Mouse (Mus musculus) ES-E14 (cell line): ENCODE results near the gene Ptpre. TPM values are rescaled to one million over a fixed set of nuclear protein-coding genes. Genes with fewer than 3 reads are reported as not detected.

Experiments used
- DNase-seq: peaks from one replicate; pipeline ENCODE4 v3.0.0-alpha.2; 2013; ENCODE audit warnings: low read depth, low spot score
- H3K27ac ChIP-seq: 2 replicates; pipeline ENCODE4 v1.5.1; 2012; ENCODE audit warnings: low read depth, mild to moderate bottlenecking, low read length, moderate library complexity, mixed read lengths; ENCODE audit not compliant: poor library complexity, insufficient read depth, severe bottlenecking
- H3K36me3 ChIP-seq: 2 replicates; pipeline ENCODE4 v1.6.1; 2012; ENCODE audit warnings: mild to moderate bottlenecking, low read length, moderate library complexity, mixed read lengths; ENCODE audit not compliant: control insufficient read depth, poor library complexity, insufficient read depth, severe bottlenecking
- H3K4me1 ChIP-seq, 2 experiments: fragments of 150-350 bp in 1 of 2; sonication (generic) in 1 of 2; 2 replicates each; pipeline ENCODE4 v1.6.1; 2012; ENCODE audit warnings: low read length in 2 of 2, mild to moderate bottlenecking in 1 of 2, mixed read lengths in 1 of 2; ENCODE audit not compliant: control insufficient read depth in 2 of 2, insufficient read depth in 2 of 2, poor library complexity in 1 of 2
- H3K4me3 ChIP-seq, 2 experiments: fragments of 150-350 bp in 1 of 2; sonication (generic) in 1 of 2; 2 replicates each; pipeline ENCODE4 v1.5.1; 2012; ENCODE audit warnings: low read length in 2 of 2, low read depth in 1 of 2, mild to moderate bottlenecking in 1 of 2, mixed read lengths in 1 of 2; ENCODE audit not compliant: insufficient read depth in 1 of 2, poor library complexity in 1 of 2, severe bottlenecking in 1 of 2
- H3K9ac ChIP-seq: 2 replicates; pipeline ENCODE4 v1.6.1; 2012; ENCODE audit warnings: low read depth, mild to moderate bottlenecking, low read length, mixed read lengths; ENCODE audit not compliant: poor library complexity, insufficient read depth, severe bottlenecking
- H3K9me3 ChIP-seq: fragments of 150-350 bp; sonication (generic); 2 replicates; pipeline ENCODE4 v1.6.1; 2012; ENCODE audit warnings: low read depth, mild to moderate bottlenecking, low read length; ENCODE audit not compliant: control insufficient read depth, insufficient read depth
- CHD2 ChIP-seq: IDR thresholded peaks from 2 replicates; pipeline ENCODE4 v1.6.1; 2014; ENCODE audit warnings: mild to moderate bottlenecking, low read depth, low read length, inconsistent platforms
- HCFC1 ChIP-seq: IDR thresholded peaks from 2 replicates; pipeline ENCODE4 v1.6.1; 2012; ENCODE audit warnings: low read length, inconsistent platforms, borderline replicate concordance; ENCODE audit not compliant: insufficient read depth
- MAFK ChIP-seq: IDR thresholded peaks from 2 replicates; pipeline ENCODE4 v1.6.1; 2014; ENCODE audit warnings: mild to moderate bottlenecking, low read depth, low read length, inconsistent platforms; ENCODE audit not compliant: insufficient read depth
- ZC3H11A ChIP-seq: IDR thresholded peaks from 2 replicates; pipeline ENCODE4 v1.6.1; 2012; ENCODE audit warnings: low read depth, mild to moderate bottlenecking, inconsistent platforms, low read length, borderline replicate concordance
- ZNF384 ChIP-seq: IDR thresholded peaks from 2 replicates; pipeline ENCODE4 v1.6.1; 2012; ENCODE audit warnings: low read depth, low read length, inconsistent platforms
- in situ Hi-C, 2 experiments: fragments of 600-800 bp; cut with MboI; formaldehyde crosslinking; loops; one replicate each; pipeline ENCODE4 v1.15.1; 2025; ENCODE audit warnings: low sequenced_read_pairs in 2 of 2, inconsistent platforms in 1 of 2; ENCODE audit not compliant: unreplicated experiment in 2 of 2
- total RNA-seq: library from RNA; depleted of rRNA; stranded (reverse); fragments of 300-350 nt; gene quantifications from 2 replicates; pipeline ENCODE4 v1.2.3, GENCODE M21; 2012; rRNA removed

Gene Ptpre
- total RNA-seq, 1 experiment: 1.1 TPM

DNA sequence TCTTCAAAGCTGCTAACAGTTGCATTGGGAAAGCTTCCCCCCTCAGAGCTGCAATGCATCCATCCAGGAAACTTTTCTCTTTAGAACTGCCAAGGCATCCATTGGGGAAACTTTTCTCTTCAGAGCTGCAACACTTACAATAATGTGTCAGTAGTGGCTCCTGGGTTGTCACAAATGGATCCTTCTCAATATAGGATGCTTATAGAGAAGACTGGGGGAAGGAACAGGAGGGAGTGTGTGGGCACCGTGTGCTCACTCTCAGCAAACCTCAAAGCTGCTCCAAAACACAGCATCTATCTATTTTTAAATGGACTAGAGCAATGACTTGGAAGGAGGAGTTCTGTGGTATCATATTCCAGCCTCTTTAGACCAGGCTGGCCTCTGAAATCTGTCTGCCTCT lies 189.4 kb downstream of the Ptpre start:
- in situ Hi-C loops: no loop called here
- Histone ChIP-seq H3K9me3 (peaks cover 6% of the 10 kb centered on the region; the same call in 1 of the 2 replicates), H3K27ac (no peak overlapping the region), H3K36me3 (no peaks in the 10 kb centered on the region), H3K9ac (no peak overlapping the region), H3K4me3 (no peak overlapping the region), H3K4me1 (no peaks in the 10 kb centered on the region)
- TF ChIP-seq HCFC1 (no peak), ZNF384 (no peak), ZC3H11A (no peak), CHD2 (no peak), MAFK (no peak)
- DNase-seq: no peak

DNA sequence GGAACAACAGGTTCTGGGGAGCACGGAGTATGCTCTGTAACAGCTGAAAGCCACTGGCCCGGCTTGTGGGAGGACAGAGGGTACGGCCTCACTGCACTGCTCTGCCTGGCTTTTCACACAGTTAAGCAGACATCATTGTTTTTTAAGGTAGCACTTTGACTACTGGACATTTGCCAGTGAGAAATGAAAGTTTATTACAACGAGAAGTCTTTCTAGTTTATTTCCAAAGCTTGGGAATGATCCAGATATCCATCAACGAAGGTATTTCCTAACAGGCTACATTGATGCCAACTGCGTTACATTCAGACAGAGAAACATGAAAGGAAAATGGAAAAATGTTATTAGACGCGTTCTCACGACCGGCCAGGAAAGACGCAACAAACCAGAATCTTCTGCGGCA lies 190.8 kb downstream of the Ptpre start:
- Histone ChIP-seq H3K4me3 (no peak overlapping the region), H3K9me3 (peaks cover 6% of the 10 kb centered on the region; the same call in 1 of the 2 replicates), H3K9ac (no peak overlapping the region), H3K4me1 (no peaks in the 10 kb centered on the region), H3K36me3 (no peaks in the 10 kb centered on the region), H3K27ac (no peak overlapping the region)
- DNase-seq: no peak
- in situ Hi-C loops: no loop called here
- TF ChIP-seq HCFC1: no peak
- no peak for TF ChIP-seq CHD2

DNA sequence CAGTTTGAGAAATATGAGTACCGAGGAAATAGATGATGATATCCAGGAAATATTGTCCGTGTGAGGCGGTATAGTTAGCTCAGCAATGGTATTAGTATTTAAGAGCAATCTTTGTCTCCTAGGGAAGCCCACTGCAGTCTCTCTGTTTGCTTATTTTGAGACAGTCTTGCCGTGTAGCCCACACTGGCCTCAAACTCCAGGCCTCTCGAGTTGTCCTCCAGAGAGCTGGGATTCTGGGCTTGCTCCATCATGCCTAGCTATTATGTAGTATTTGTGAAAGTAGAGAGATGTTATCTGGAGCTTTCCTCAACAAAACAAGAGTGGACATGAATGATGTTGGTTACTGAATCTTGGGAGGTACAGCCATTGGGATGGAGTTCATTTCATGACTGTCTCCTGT lies 197.1 kb downstream of the Ptpre start:
- DNase-seq: no peak
- H3K9ac ChIP-seq: no peak overlapping the region
- H3K4me3 ChIP-seq: no peak overlapping the region
- H3K27ac ChIP-seq: no peak overlapping the region
- H3K36me3 ChIP-seq: no peaks in the 10 kb centered on the region
- TF ChIP-seq HCFC1 (no peak), CHD2 (no peak), ZC3H11A (no peak), ZNF384 (no peak), MAFK (no peak)
- in situ Hi-C loops: no loop called here
- no peaks in the 10 kb centered on the region; the same call in 1 of the 2 replicates for H3K9me3 ChIP-seq
- no peaks in the 10 kb centered on the region for H3K4me1 ChIP-seq

DNA sequence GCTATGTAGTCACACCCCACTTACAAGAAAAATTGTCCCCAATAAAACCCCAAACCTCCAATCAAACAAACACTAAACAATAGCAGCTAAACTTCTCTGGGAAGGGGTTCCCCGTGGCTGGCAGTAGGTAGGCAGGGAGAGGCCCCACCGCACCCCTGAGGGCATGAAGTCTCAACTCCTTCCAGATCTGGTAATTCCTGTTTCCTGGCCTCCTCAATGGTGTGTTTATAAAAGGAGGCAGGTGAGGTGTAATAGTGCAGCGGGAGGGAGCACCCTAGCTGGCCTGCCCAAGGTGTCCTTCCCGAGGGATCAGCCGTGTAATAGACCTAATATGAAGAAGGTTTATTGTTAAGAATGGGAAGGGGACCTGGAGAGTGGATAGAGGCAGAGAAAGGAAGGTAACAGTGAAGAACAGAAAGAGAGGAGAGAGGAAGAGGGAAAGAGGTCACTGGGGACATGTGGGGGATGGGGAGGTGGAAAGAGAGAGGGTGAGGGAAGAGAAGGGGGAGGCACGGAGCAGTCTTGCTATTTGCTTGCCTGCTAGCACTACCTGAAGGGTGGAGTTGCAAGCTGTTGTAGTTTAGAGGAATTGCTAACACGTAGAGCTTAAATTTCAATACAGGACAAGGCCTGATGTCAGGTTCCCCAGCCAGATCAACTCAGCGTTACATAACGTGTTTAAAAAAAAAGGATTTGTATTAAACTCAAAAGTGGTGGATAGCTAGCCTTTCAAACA lies 197.8 kb downstream of the Ptpre start:
- no peak for TF ChIP-seq ZC3H11A
- TF ChIP-seq CHD2: no peak
- TF ChIP-seq HCFC1: no peak
- no peak for TF ChIP-seq ZNF384
- no peak for TF ChIP-seq MAFK

More for the DNA sequence above, 197.8 kb downstream of the Ptpre start:
- no peak overlapping the region for H3K4me3 ChIP-seq
- H3K27ac ChIP-seq: no peak overlapping the region
- H3K9ac ChIP-seq: no peak overlapping the region
- DNase-seq: no peak
- no peaks in the 10 kb centered on the region for H3K36me3 ChIP-seq
- in situ Hi-C loops: no loop called here
- H3K4me1 ChIP-seq: no peaks in the 10 kb centered on the region
- no peaks in the 10 kb centered on the region; the same call in 1 of the 2 replicates for H3K9me3 ChIP-seq

Other genes starting within 250 kb of the Ptpre start
- gene Foxi2, start 127.2 kb upstream of the Ptpre start, total RNA-seq: not detected in 2 replicates
- gene Clrn3, start 8.8 kb upstream of the Ptpre start, total RNA-seq: not detected in 2 replicates
- 91.5 and 96.9 TPM in 2 replicates for gene Mki67, start 178.9 kb downstream of the Ptpre start, total RNA-seq